Mouse (Mus musculus): ENCODE measurements around the gene Sytl2. TPM values are rescaled to one million over a fixed set of nuclear protein-coding genes. Genes with fewer than 3 reads are reported as not detected.

Sytl2 gene
- polyA plus RNA-seq, 1 experiment from 2014 or later = 7.1 TPM

GRCm38 (mm10) chr7:90355995-90356394 is 53.9 kb downstream of the Sytl2 start:
- DNase-seq (ENCODE audit: low spot score) (no peak), ATAC-seq (ENCODE audit: insufficient number of reproducible peaks, low FRiP score, low TSS enrichment, low read depth) (no peak)
- 64% methylated on average over 2 of the region's 2 CpGs for WGBS
- Histone ChIP-seq H3K27me3 (ENCODE audit: control insufficient read depth, insufficient read depth, low read length) (no peaks in the 10 kb centered on the region), H3K9ac (ENCODE audit: low read length) (no peak overlapping the region), H3K4me1 (ENCODE audit: control insufficient read depth, insufficient read depth, low read length) (no peaks in the 10 kb centered on the region), H3K36me3 (ENCODE audit: control insufficient read depth, insufficient read depth, low read length) (no peaks in the 10 kb centered on the region), H3K9me3 (ENCODE audit: control insufficient read depth, low read length) (no peaks in the 10 kb centered on the region), H3K27ac (replicated peaks; ENCODE audit: low read depth, low read length) (no peak overlapping the region), H3K4me3 (ENCODE audit: low read depth, low read length) (no peak overlapping the region), H3K4me2 (ENCODE audit: low read depth, severe bottlenecking) (no peak overlapping the region)

- Histone ChIP-seq H3K27me3 (ENCODE audit: control insufficient read depth, insufficient read depth, low read length) (no peaks in the 10 kb centered on the region), H3K27ac (replicated peaks; ENCODE audit: low read depth, low read length) (no peak overlapping the region), H3K9me3 (ENCODE audit: control insufficient read depth, low read length) (no peaks in the 10 kb centered on the region), H3K36me3 (ENCODE audit: control insufficient read depth, insufficient read depth, low read length) (no peaks in the 10 kb centered on the region), H3K4me2 (ENCODE audit: low read depth, severe bottlenecking) (no peak overlapping the region), H3K9ac (ENCODE audit: low read length) (no peak overlapping the region), H3K4me3 (ENCODE audit: low read depth, low read length) (no peak overlapping the region), H3K4me1 (ENCODE audit: control insufficient read depth, insufficient read depth, low read length) (no peaks in the 10 kb centered on the region)
- ATAC-seq (ENCODE audit: insufficient number of reproducible peaks, low FRiP score, low TSS enrichment, low read depth) (no peak), DNase-seq (ENCODE audit: low spot score) (no peak)
- 70% methylated on average over 7 of the region's 7 CpGs for WGBS
Observed at GRCm38 (mm10) chr7:90362788-90363187, 60.7 kb downstream of the Sytl2 start.

GRCm38 (mm10) chr7:90370071-90370851 is 68.2 kb downstream of the Sytl2 start:
- no peak for DNase-seq (ENCODE audit: low spot score)
- no peak overlapping the region for H3K27ac ChIP-seq (replicated peaks; ENCODE audit: low read depth, low read length)

GRCm38 (mm10) chr7:90372804-90373203 is 70.8 kb downstream of the Sytl2 start:
- no peak overlapping the region for H3K27ac ChIP-seq (replicated peaks; ENCODE audit: low read depth, low read length)
- DNase-seq (ENCODE audit: low spot score) = no peak
- H3K36me3 ChIP-seq (ENCODE audit: control insufficient read depth, insufficient read depth, low read length) = no peaks in the 10 kb centered on the region
- no peak overlapping the region for H3K4me3 ChIP-seq (ENCODE audit: low read depth, low read length)
- no peaks in the 10 kb centered on the region for H3K27me3 ChIP-seq (ENCODE audit: control insufficient read depth, insufficient read depth, low read length)
- 79% methylated on average over 4 of the region's 4 CpGs for WGBS
- no peak overlapping the region for H3K9ac ChIP-seq (ENCODE audit: low read length)
- no peak for ATAC-seq (ENCODE audit: insufficient number of reproducible peaks, low FRiP score, low TSS enrichment, low read depth)
- H3K4me2 ChIP-seq (ENCODE audit: low read depth, severe bottlenecking) = no peak overlapping the region
- no peaks in the 10 kb centered on the region for H3K4me1 ChIP-seq (ENCODE audit: control insufficient read depth, insufficient read depth, low read length)
- no peaks in the 10 kb centered on the region for H3K9me3 ChIP-seq (ENCODE audit: control insufficient read depth, low read length)

More at GRCm38 (mm10) chr7:90370071-90370851, 68.2 kb downstream of the Sytl2 start:
- H3K9ac ChIP-seq (ENCODE audit: low read length) = no peak overlapping the region
- no peaks in the 10 kb centered on the region for H3K9me3 ChIP-seq (ENCODE audit: control insufficient read depth, low read length)
- H3K4me1 ChIP-seq (ENCODE audit: control insufficient read depth, insufficient read depth, low read length) = no peaks in the 10 kb centered on the region
- no peak overlapping the region for H3K4me2 ChIP-seq (ENCODE audit: low read depth, severe bottlenecking)
- H3K27me3 ChIP-seq (ENCODE audit: control insufficient read depth, insufficient read depth, low read length) = no peaks in the 10 kb centered on the region
- no peaks in the 10 kb centered on the region for H3K36me3 ChIP-seq (ENCODE audit: control insufficient read depth, insufficient read depth, low read length)
- H3K4me3 ChIP-seq (ENCODE audit: low read depth, low read length) = no peak overlapping the region
- ATAC-seq (ENCODE audit: insufficient number of reproducible peaks, low FRiP score, low TSS enrichment, low read depth) = no peak
- 85% methylated on average over 6 of the region's 6 CpGs for WGBS

- Histone ChIP-seq H3K9me3 (ENCODE audit: control insufficient read depth, low read length) (no peaks in the 10 kb centered on the region), H3K4me1 (ENCODE audit: control insufficient read depth, insufficient read depth, low read length) (no peaks in the 10 kb centered on the region), H3K4me3 (ENCODE audit: low read depth, low read length) (no peak overlapping the region), H3K27ac (replicated peaks; ENCODE audit: low read depth, low read length) (no peak overlapping the region), H3K27me3 (ENCODE audit: control insufficient read depth, insufficient read depth, low read length) (no peaks in the 10 kb centered on the region), H3K36me3 (ENCODE audit: control insufficient read depth, insufficient read depth, low read length) (no peaks in the 10 kb centered on the region), H3K4me2 (ENCODE audit: low read depth, severe bottlenecking) (no peak overlapping the region), H3K9ac (ENCODE audit: low read length) (no peak overlapping the region)
- WGBS = 73% methylated on average over 2 of the region's 2 CpGs
- ATAC-seq (ENCODE audit: insufficient number of reproducible peaks, low FRiP score, low TSS enrichment, low read depth) = no peak
- no peak for DNase-seq (ENCODE audit: low spot score)
Observed at GRCm38 (mm10) chr7:90384411-90384810, 82.4 kb downstream of the Sytl2 start.

- Histone ChIP-seq H3K9me3 (ENCODE audit: control insufficient read depth, low read length) (no peaks in the 10 kb centered on the region), H3K4me2 (ENCODE audit: low read depth, severe bottlenecking) (no peak overlapping the region), H3K27me3 (ENCODE audit: control insufficient read depth, insufficient read depth, low read length) (no peaks in the 10 kb centered on the region), H3K4me1 (ENCODE audit: control insufficient read depth, insufficient read depth, low read length) (no peaks in the 10 kb centered on the region), H3K9ac (ENCODE audit: low read length) (no peak overlapping the region), H3K27ac (replicated peaks; ENCODE audit: low read depth, low read length) (no peak overlapping the region), H3K4me3 (ENCODE audit: low read depth, low read length) (no peak overlapping the region), H3K36me3 (ENCODE audit: control insufficient read depth, insufficient read depth, low read length) (no peaks in the 10 kb centered on the region)
- ATAC-seq (ENCODE audit: insufficient number of reproducible peaks, low FRiP score, low TSS enrichment, low read depth) (no peak), DNase-seq (ENCODE audit: low spot score) (no peak)
- 20% methylated on average over 8 of the region's 8 CpGs for WGBS
Observed at GRCm38 (mm10) chr7:90386885-90387459, 84.9 kb downstream of the Sytl2 start.

- H3K4me1 ChIP-seq (ENCODE audit: control insufficient read depth, insufficient read depth, low read length) = no peaks in the 10 kb centered on the region
- H3K4me3 ChIP-seq (ENCODE audit: low read depth, low read length) = no peak overlapping the region
- DNase-seq (ENCODE audit: low spot score) (no peak), ATAC-seq (ENCODE audit: insufficient number of reproducible peaks, low FRiP score, low TSS enrichment, low read depth) (no peak)
- no peak overlapping the region for H3K9ac ChIP-seq (ENCODE audit: low read length)
- no peaks in the 10 kb centered on the region for H3K27me3 ChIP-seq (ENCODE audit: control insufficient read depth, insufficient read depth, low read length)
- no peaks in the 10 kb centered on the region for H3K36me3 ChIP-seq (ENCODE audit: control insufficient read depth, insufficient read depth, low read length)
- no peaks in the 10 kb centered on the region for H3K9me3 ChIP-seq (ENCODE audit: control insufficient read depth, low read length)
- H3K27ac ChIP-seq (replicated peaks; ENCODE audit: low read depth, low read length) = no peak overlapping the region
- WGBS = 57% methylated on average over 3 of the region's 3 CpGs
- H3K4me2 ChIP-seq (ENCODE audit: low read depth, severe bottlenecking) = no peak overlapping the region
Observed at GRCm38 (mm10) chr7:90389765-90390164, 87.7 kb downstream of the Sytl2 start.

GRCm38 (mm10) chr7:90395073-90395472 is 93.0 kb downstream of the Sytl2 start:
- H3K27me3 ChIP-seq (ENCODE audit: control insufficient read depth, insufficient read depth, low read length) = no peaks in the 10 kb centered on the region
- no peaks in the 10 kb centered on the region for H3K9me3 ChIP-seq (ENCODE audit: control insufficient read depth, low read length)
- H3K36me3 ChIP-seq (ENCODE audit: control insufficient read depth, insufficient read depth, low read length) = no peaks in the 10 kb centered on the region
- no peak overlapping the region for H3K9ac ChIP-seq (ENCODE audit: low read length)
- no peak overlapping the region for H3K27ac ChIP-seq (replicated peaks; ENCODE audit: low read depth, low read length)
- H3K4me1 ChIP-seq (ENCODE audit: control insufficient read depth, insufficient read depth, low read length) = no peaks in the 10 kb centered on the region
- WGBS = 56% methylated on average over 4 of the region's 4 CpGs
- no peak overlapping the region for H3K4me3 ChIP-seq (ENCODE audit: low read depth, low read length)
- no peak overlapping the region for H3K4me2 ChIP-seq (ENCODE audit: low read depth, severe bottlenecking)
- no peak for DNase-seq (ENCODE audit: low spot score)
- ATAC-seq (ENCODE audit: insufficient number of reproducible peaks, low FRiP score, low TSS enrichment, low read depth) = no peak

Measured in limb, embryonic 11.5 days (tissue).